Mouse (Mus musculus): ENCODE measurements at regions not wholly inside any gene's neighbourhood (a gene's known extent, or its start where the extent isn't known, plus 50 kb on each side); places are given as distances from the start of the nearest gene placed in this dataset.

GRCm38 (mm10) chr16:79400100-79400499, 309.2 kb upstream of the Tmprss15 start:
- no peak for TF ChIP-seq MAFK (IDR thresholded peaks at IDR 0.05; ENCODE audit: borderline replicate concordance, low read depth, low read length)
- no peak for TF ChIP-seq MXI1 (IDR thresholded peaks at IDR 0.05; ENCODE audit: low read depth, low read length)
- no peak for TF ChIP-seq MEF2A (IDR thresholded peaks at IDR 0.05; ENCODE audit: extremely low read depth, insufficient replicate concordance, low read depth, low read length, poor library complexity, severe bottlenecking)
- no peak for TF ChIP-seq POLR2AphosphoS5 (IDR thresholded peaks at IDR 0.05; ENCODE audit: borderline replicate concordance, low read depth, low read length)
- no peak for TF ChIP-seq GABPA (IDR thresholded peaks at IDR 0.05; ENCODE audit: low read depth, low read length)
- H3K79me2 ChIP-seq (ENCODE audit: control insufficient read depth, insufficient read depth, low read length, poor library complexity) = no peaks in the 10 kb centered on the region

GRCm38 (mm10) chr16:79398476-79398875, 307.6 kb upstream of the Tmprss15 start:
- no peaks in the 10 kb centered on the region for H3K4me1 ChIP-seq (ENCODE audit: control insufficient read depth in 1 of 2, insufficient read depth in 2 of 2, low read length in 2 of 2)

More at GRCm38 (mm10) chr16:79400100-79400499, 309.2 kb upstream of the Tmprss15 start:
- Histone ChIP-seq H3K4me1 (ENCODE audit: control insufficient read depth in 1 of 2, insufficient read depth in 2 of 2, low read length in 2 of 2) (no peaks in the 10 kb centered on the region), H3K27me3 (ENCODE audit: control insufficient read depth in 1 of 2, insufficient read depth in 2 of 2, low read length in 2 of 2) (no peaks in the 10 kb centered on the region), H3K36me3 (ENCODE audit: control insufficient read depth in 1 of 2, insufficient read depth in 2 of 2, low read length in 2 of 2) (no peaks in the 10 kb centered on the region), H3K27ac (ENCODE audit: control insufficient read depth, low read depth, low read length) (no peak overlapping the region), H3K9ac (ENCODE audit: control insufficient read depth, low read depth, low read length, poor library complexity, severe bottlenecking) (no peak overlapping the region), H3K4me3 (ENCODE audit: control insufficient read depth in 1 of 2, insufficient read depth in 1 of 2, low read depth in 2 of 2, low read length in 2 of 2) (no peak overlapping the region), H3K9me3 (replicated peaks; ENCODE audit: insufficient read depth, low read length) (no peaks in the 10 kb centered on the region)
- DNase-seq (ENCODE audit: low read depth, low spot score) = no peak

DNA sequence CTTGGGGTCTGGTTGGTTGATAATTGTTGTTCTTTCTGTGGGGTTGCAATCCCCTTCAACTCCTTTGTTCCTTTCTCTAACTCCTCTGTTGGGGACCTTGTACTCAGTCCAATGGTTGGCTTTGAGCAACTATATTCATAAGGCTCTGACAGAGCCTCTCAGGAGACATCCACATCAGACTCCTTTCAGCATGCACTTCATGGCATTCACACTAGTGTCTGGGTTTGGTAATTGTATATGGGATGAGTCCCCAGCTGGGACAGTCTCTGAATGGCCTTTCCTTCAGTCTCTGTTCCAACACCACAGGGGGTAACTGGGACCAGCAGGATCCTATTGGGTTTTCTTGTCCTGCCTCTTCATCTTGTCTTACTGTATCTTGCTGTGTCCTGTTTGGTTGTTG, 303.5 kb upstream of the Tmprss15 start:
- no peaks in the 10 kb centered on the region for H3K4me1 ChIP-seq (ENCODE audit: control insufficient read depth in 1 of 2, insufficient read depth in 2 of 2, low read length in 2 of 2)
- H3K36me3 ChIP-seq (ENCODE audit: control insufficient read depth in 1 of 2, insufficient read depth in 2 of 2, low read length in 2 of 2) = no peaks in the 10 kb centered on the region
- H3K4me3 ChIP-seq (ENCODE audit: control insufficient read depth in 1 of 2, insufficient read depth in 1 of 2, low read depth in 2 of 2, low read length in 2 of 2) = no peak overlapping the region
- no peaks in the 10 kb centered on the region for H3K79me2 ChIP-seq (ENCODE audit: control insufficient read depth, insufficient read depth, low read length, poor library complexity)
- no peaks in the 10 kb centered on the region for H3K27me3 ChIP-seq (ENCODE audit: control insufficient read depth in 1 of 2, insufficient read depth in 2 of 2, low read length in 2 of 2)
- no peaks in the 10 kb centered on the region for H3K9me3 ChIP-seq (replicated peaks; ENCODE audit: insufficient read depth, low read length)
- no peak overlapping the region for H3K9ac ChIP-seq (ENCODE audit: control insufficient read depth, low read depth, low read length, poor library complexity, severe bottlenecking)
- no peak for DNase-seq (ENCODE audit: low read depth, low spot score)
- TF ChIP-seq MEF2A (IDR thresholded peaks at IDR 0.05; ENCODE audit: extremely low read depth, insufficient replicate concordance, low read depth, low read length, poor library complexity, severe bottlenecking) (no peak), USF1 (IDR thresholded peaks at IDR 0.05; ENCODE audit: low read depth, low read length) (no peak), MYB (IDR thresholded peaks at IDR 0.05; ENCODE audit: low read depth, low read length) (no peak), KAT2A (conservative IDR thresholded peaks at IDR 0.05; ENCODE audit: low read depth, low read length) (no peak), GABPA (IDR thresholded peaks at IDR 0.05; ENCODE audit: low read depth, low read length) (no peak), RAD21 (IDR thresholded peaks at IDR 0.05; ENCODE audit: low read depth, low read length) (no peak), TBP (IDR thresholded peaks at IDR 0.05; ENCODE audit: low read depth, low read length) (no peak), USF2 (IDR thresholded peaks at IDR 0.05; ENCODE audit: borderline replicate concordance in 1 of 2, insufficient read depth in 1 of 2, low read depth in 1 of 2, low read length in 2 of 2) (no peak), RCOR1 (IDR thresholded peaks at IDR 0.05; ENCODE audit: low read depth, low read length) (no peak), ETS1 (IDR thresholded peaks at IDR 0.05; ENCODE audit: low read depth, low read length) (no peak), CTCF (IDR thresholded peaks at IDR 0.05 in 2 of 3, conservative IDR thresholded peaks at IDR 0.05 in 1 of 3; ENCODE audit: control insufficient read depth in 1 of 3, insufficient read depth in 1 of 3, low read depth in 2 of 3, low read length in 3 of 3, poor library complexity in 1 of 3, severe bottlenecking in 1 of 3) (no peak), SIN3A (IDR thresholded peaks at IDR 0.05; ENCODE audit: low read length) (no peak), MXI1 (IDR thresholded peaks at IDR 0.05; ENCODE audit: low read depth, low read length) (no peak), NRF1 (IDR thresholded peaks at IDR 0.05; ENCODE audit: insufficient read depth, low read depth, low read length, poor library complexity, severe bottlenecking) (no peak), ZMIZ1 (IDR thresholded peaks at IDR 0.05; ENCODE audit: low read depth, low read length) (no peak), MAX (IDR thresholded peaks at IDR 0.05; ENCODE audit: low read length) (no peak), ELF1 (IDR thresholded peaks at IDR 0.05; ENCODE audit: low read depth, low read length) (no peak), NELFE (IDR thresholded peaks at IDR 0.05; ENCODE audit: low read depth, low read length) (no peak)
- H3K27ac ChIP-seq (ENCODE audit: control insufficient read depth, low read depth, low read length) = no peak overlapping the region

More at GRCm38 (mm10) chr16:79398476-79398875, 307.6 kb upstream of the Tmprss15 start:
- no peak overlapping the region for H3K27ac ChIP-seq (ENCODE audit: control insufficient read depth, low read depth, low read length)
- no peaks in the 10 kb centered on the region for H3K9me3 ChIP-seq (replicated peaks; ENCODE audit: insufficient read depth, low read length)
- H3K9ac ChIP-seq (ENCODE audit: control insufficient read depth, low read depth, low read length, poor library complexity, severe bottlenecking) = no peak overlapping the region
- no peak for TF ChIP-seq NELFE (IDR thresholded peaks at IDR 0.05; ENCODE audit: low read depth, low read length)
- no peak for TF ChIP-seq MXI1 (IDR thresholded peaks at IDR 0.05; ENCODE audit: low read depth, low read length)
- TF ChIP-seq GATA1 (IDR thresholded peaks at IDR 0.05; ENCODE audit: low read depth, low read length) = no peak
- no peaks in the 10 kb centered on the region for H3K79me2 ChIP-seq (ENCODE audit: control insufficient read depth, insufficient read depth, low read length, poor library complexity)
- no peak overlapping the region for H3K4me3 ChIP-seq (ENCODE audit: control insufficient read depth in 1 of 2, insufficient read depth in 1 of 2, low read depth in 2 of 2, low read length in 2 of 2)
- no peaks in the 10 kb centered on the region for H3K27me3 ChIP-seq (ENCODE audit: control insufficient read depth in 1 of 2, insufficient read depth in 2 of 2, low read length in 2 of 2)
- DNase-seq (ENCODE audit: low read depth, low spot score) = no peak
- no peaks in the 10 kb centered on the region for H3K36me3 ChIP-seq (ENCODE audit: control insufficient read depth in 1 of 2, insufficient read depth in 2 of 2, low read length in 2 of 2)
